17 mouse cellular contexts compared by ENCODE assay signal in the genomic region with DNA sequence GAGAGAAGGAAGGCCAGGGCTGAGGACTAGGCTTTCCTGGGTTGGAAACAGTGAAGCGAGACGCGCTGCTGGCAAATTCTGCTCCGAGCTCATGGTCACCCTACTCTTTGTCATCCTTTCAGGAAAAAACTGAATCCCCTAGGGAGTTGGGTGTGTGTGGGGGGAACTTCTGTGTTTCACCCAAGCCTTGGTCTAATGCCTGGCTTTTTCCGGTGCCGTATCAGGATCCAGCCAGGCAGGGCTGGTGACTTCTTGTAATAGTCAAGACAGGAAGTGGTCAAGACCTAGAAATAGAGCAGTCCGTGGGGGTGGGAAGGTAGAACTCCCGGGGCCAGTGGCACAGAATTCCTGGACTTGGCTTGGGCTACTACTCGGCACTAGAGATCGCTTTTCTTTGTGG. TPM values are rescaled to one million over a fixed set of nuclear protein-coding genes. Genes with fewer than 3 reads are reported as not detected.
A peak's percentile ranks its signal among the peaks of the same experiment; 100 is the strongest.
DNase-seq lines count a peak whose midpoint lies in the region; ATAC-seq lines count a peak whose summit lies in the region.
"Had no signal": no experiment of that assay in that cellular context is flagged by ENCODE, and none has a peak within 500 bp of the region (broad histone marks: within the 10 kb centered on the region; RNA-seq: fewer than 3 reads in every experiment).

No protein-coding gene starts in this region.

- WGBS in embryonic facial prominence, embryonic 10.5 days: 76% methylated on average over 10 of the region's 10 CpGs

- H3K27ac ChIP-seq in embryonic facial prominence, embryonic 10.5 days (replicated peaks): peak overlapping the region; percentile 5; the same call in 1 of the 2 replicates
- H3K27ac ChIP-seq: heart, adult 2 months; limb, embryonic 13.5 days; neural tube, embryonic 13.5 days had no signal

- DNase-seq in adrenal gland, adult (ENCODE audit: inconsistent age in 2 of 2, low spot score in 1 of 2): peak; percentile 21 to 47
- DNase-seq in adrenal gland, adult 2 months: no peak
- DNase-seq in kidney, adult 18-20 months: peak; percentile 18
- DNase-seq in kidney, postnatal 10 days: no peak
- no peak for DNase-seq in embryonic facial prominence, embryonic 10.5 days (ENCODE audit: low spot score)
- DNase-seq in testis, postnatal 10 days (ENCODE audit: low spot score): no peak
- DNase-seq in left cerebral cortex, postnatal 4 days: no peak
- DNase-seq: cerebellum, adult 8-10 months; embryo, embryonic 11 days; lung, postnatal 4 days; thymus, adult 18-20 months had no signal

- H3K36me3 ChIP-seq in embryonic facial prominence, embryonic 10.5 days (replicated peaks): no peaks in the 10 kb centered on the region
- H3K36me3 ChIP-seq: G1E; limb, embryonic 13.5 days; neural tube, embryonic 13.5 days had no signal

- H3K4me3 ChIP-seq in embryonic facial prominence, embryonic 10.5 days: no peak overlapping the region
- H3K4me3 ChIP-seq: heart, adult 2 months; limb, embryonic 13.5 days; neural tube, embryonic 13.5 days had no signal

- no peaks in the 10 kb centered on the region for H3K9me3 ChIP-seq in embryonic facial prominence, embryonic 10.5 days
- H3K9me3 ChIP-seq: G1E; limb, embryonic 13.5 days; neural tube, embryonic 13.5 days had no signal

- peak; percentile 80 for ATAC-seq in megakaryocyte, adult 5-6 weeks (ENCODE audit: poor library complexity, severe bottlenecking)
- ATAC-seq: midbrain, embryonic 16.5 days had no signal

- H3K4me1 ChIP-seq in embryonic facial prominence, embryonic 10.5 days: peaks cover 24% of the 10 kb centered on the region
- H3K4me1 ChIP-seq: limb, embryonic 13.5 days; neural tube, embryonic 13.5 days had no signal

- H3K27me3 ChIP-seq in embryonic facial prominence, embryonic 10.5 days (replicated peaks; ENCODE audit: low read depth, poor library complexity, severe bottlenecking): 0 out of 2 replicates have a peak, but pooled peaks cover 5% of the 10 kb centered on the region
- H3K27me3 ChIP-seq: limb, embryonic 13.5 days; neural tube, embryonic 13.5 days had no signal

- intact Hi-C loops in left cerebral cortex, postnatal 4 days (cut with DNase I): no loop called here

RNA-seq across cellular contexts. Expression of a gene that starts 11.4 kb away (rescaled TPM):
- total RNA-seq in adrenal gland, adult 2 months (2021): 10 to 100 TPM in 1 of 2 experiments, 1 to 10 TPM in 1; 4.9 to 11.2 TPM
- 3.3 and 3.7 TPM in 2 replicates for polyA plus RNA-seq in adrenal gland, adult 2 months (2012; rRNA removed)
- 2.9 and 4.2 TPM in 2 replicates for polyA plus RNA-seq in embryonic facial prominence, embryonic 10.5 days (2016; fragmentation: Nextera tagmentation; extraction: Ambion mirVana)
- 7.1 and 8.6 TPM in 2 replicates for total RNA-seq in megakaryocyte, adult 5-6 weeks (2015)
- total RNA-seq in megakaryocyte, adult 5-6 weeks (2017): 20.6 and 23.8 TPM in 2 replicates
- 1 to 10 TPM; 4.1 TPM for total RNA-seq in left cerebral cortex, postnatal 4 days (2021)

RNA-seq across cellular contexts. Expression of a gene that starts 45.9 kb away (rescaled TPM):
- total RNA-seq in adrenal gland, adult 2 months (2021): 1 to 10 TPM; 2.2 to 3.1 TPM
- polyA plus RNA-seq in adrenal gland, adult 2 months (2012; rRNA removed): 0.40 and 1.6 TPM in 2 replicates
- polyA plus RNA-seq in embryonic facial prominence, embryonic 10.5 days (2016; fragmentation: Nextera tagmentation; extraction: Ambion mirVana): 1.1 and 4.1 TPM in 2 replicates
- total RNA-seq in megakaryocyte, adult 5-6 weeks (2015): 0.11 TPM in 1 of 2 replicates, not detected in the other
- total RNA-seq in megakaryocyte, adult 5-6 weeks (2017): 0.08 TPM in 1 of 2 replicates, not detected in the other
- total RNA-seq in left cerebral cortex, postnatal 4 days (2021): 1 to 10 TPM; 3.1 to 3.6 TPM
- polyA plus RNA-seq: G1E had no signal

RNA-seq across cellular contexts. Expression of a gene that starts 45.9 kb away (rescaled TPM):
- 10 to 100 TPM; 69.2 to 76.1 TPM for total RNA-seq in adrenal gland, adult 2 months (2021)
- 1.9 and 2.2 TPM in 2 replicates for polyA plus RNA-seq in adrenal gland, adult 2 months (2012; rRNA removed)
- 58.4 and 60.8 TPM in 2 replicates for polyA plus RNA-seq in embryonic facial prominence, embryonic 10.5 days (2016; fragmentation: Nextera tagmentation; extraction: Ambion mirVana)
- total RNA-seq in megakaryocyte, adult 5-6 weeks (2015): 49.4 and 51.3 TPM in 2 replicates
- 45.1 and 52.1 TPM in 2 replicates for total RNA-seq in megakaryocyte, adult 5-6 weeks (2017)
- total RNA-seq in left cerebral cortex, postnatal 4 days (2021): 10 to 100 TPM; 67.8 to 70.3 TPM

Comparison
In these comparisons a context has a peak if more than half of its experiments do, and no peak if none do; other contexts are left out.
1. DNase-seq: peak in adrenal gland, adult (2 of 2) and kidney, adult 18-20 months (single experiment); none in adrenal gland, adult 2 months (single experiment), kidney, postnatal 10 days (single experiment), embryonic facial prominence, embryonic 10.5 days (single experiment), testis, postnatal 10 days (single experiment) and left cerebral cortex, postnatal 4 days (single experiment).